Mouse (Mus musculus) C3H10T1/2 (cell line): ENCODE data around the gene Ttpal. TPM values are rescaled to one million over a fixed set of nuclear protein-coding genes. Genes with fewer than 3 reads are reported as not detected.

Source experiments
- polyA plus RNA-seq, 2 experiments: library from polyadenylated mRNA; unstranded; fragments of >200 nt; fragmentation: generic; extraction: Trizol; gene quantifications; one replicate each; pipeline ENCODE4 v1.2.1; 2012; ENCODE audit warnings: missing spikeins in 2 of 2

Gene Ttpal
- 10 to 100 TPM in 1 of 2 experiments, 1 to 10 TPM in 1; 3.0 to 11.3 TPM for polyA plus RNA-seq

DNA sequence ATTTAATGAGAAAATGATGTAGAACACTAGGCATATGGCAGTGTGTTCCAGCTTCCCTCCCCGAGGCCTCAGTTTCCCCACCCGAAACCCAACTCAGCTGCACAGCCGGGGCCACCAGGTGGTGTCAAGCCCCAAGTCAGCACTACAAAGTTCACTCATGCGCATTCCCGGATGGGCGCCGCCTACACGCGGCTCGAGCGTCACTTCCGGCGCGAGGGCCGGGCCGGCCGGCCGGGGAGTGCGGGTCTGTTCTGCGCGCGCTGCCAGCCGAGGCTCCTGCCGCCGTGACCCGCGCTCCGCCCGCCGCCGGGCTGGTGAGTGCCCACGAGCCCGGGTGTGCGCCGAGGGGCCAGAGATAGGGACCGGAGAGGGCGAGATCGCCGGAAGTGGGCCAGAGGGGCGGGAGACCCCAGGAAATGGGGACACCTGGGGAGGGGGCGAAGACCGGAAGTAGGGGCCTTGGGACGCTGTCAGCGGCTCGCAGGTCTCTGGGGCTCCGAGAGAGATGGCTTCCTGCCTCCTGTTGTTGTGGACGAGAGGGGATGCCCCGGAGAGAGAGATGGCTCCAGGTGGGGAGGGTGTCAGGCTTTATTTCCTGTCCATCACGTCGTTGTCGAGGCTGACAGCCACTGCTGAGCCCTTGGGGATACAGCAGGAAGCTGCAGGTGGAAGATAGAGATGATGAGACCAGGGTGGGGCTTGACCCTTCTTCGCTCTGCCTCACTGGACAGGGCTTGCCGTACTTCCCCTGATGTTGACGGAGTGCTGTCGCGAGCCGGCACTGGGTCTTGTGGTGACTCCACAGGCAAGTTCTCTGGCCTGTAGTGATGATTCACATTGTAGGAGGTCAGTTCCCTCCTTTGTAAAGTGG, at the start of gene Ttpal:
Ttpal (plus strand) TSS at position 214 of the 871 bp plus-strand sequence.

DNA sequence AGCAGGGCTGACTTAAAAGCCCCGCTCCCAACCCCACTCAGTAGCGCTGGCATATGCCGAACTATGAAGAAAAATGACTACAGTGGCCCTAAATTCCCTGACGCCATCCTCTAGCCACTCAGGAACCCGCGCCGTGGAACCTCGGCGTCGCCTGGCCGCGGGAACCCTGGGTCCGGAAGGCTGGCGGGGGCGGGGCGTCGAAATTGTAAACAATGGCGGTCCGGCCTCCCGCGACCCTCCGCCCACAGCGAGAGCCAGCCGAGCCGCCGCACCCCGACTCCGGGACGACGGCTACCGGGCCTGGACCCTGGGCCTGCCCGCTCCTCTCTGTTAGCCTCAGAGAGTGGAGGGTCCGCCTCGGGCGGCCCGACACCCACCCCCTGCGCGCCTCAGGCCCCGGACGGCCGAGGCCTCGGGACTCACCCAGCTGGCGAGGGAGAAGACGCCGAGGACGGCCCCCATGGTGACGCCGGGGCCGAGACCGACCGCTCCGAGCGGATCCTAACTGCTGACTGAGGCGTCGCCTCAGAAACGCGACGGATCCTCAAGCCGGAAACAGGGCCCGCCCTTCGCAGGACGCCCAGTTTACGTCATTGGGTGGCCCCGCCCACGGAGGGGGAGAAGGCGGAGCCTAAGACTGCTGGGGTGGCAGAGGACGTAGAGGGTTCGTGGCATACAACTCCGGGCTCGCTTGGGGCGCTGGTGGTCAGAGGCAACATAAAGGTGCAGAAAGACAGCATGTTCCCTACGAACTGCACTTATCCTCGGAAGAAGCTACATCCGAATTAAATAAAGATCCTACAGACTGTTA, 42.7 kb downstream of the Ttpal start, which contains the start of gene Serinc3:
Serinc3 (minus strand) TSS at position 557 of the 811 bp plus-strand sequence.

DNA sequence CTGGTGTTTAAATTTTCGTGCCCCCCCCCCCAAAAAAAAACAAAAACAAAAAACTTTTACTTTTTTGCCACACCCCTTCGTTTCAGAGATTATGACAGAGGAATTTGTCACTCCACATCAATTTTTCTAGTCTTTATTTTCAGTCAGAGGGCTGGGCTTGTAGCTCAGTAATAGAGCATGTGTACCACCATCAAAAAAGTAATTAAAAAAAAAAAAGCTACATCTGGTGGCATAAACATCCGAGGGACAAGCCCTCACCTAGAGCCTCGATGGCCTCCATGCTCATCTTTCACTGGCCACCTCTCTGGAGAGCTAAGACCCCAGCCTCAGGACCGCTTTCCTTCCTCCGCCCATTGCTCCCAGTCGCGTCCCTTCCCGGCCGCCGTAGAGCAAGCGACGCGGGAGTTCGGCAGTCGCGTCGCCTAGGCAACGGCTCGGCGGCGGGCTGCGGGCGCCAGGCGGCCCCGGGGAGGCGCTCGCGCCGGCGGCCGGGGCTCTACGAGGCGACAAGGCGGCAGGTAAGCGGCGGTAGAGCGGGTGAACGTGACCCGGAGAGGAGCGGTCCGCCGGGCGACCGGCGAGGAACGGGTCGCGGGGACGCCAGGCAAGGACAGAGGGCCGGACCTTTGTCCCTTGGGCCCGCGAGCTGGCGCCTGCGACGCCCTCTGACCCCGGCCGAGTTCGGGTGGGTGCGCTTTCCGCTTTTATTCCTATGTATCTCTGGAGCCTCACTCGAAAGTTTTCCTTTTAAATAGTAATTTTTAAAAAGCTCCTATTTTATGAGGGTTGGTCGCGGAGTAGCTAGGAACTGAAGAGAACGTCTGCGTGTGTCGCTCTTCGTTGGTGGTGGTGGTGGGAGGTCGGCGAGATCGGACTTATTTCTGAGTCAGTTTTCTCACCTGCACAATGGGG, 56.1 kb downstream of the Ttpal start, which contains the start of gene Pkig:
Pkig (plus strand) TSS at position 412 of the 912 bp plus-strand sequence.

Other genes with a start within 250 kb of the Ttpal start
- gene Jph2, start 204.3 kb upstream of the Ttpal start, polyA plus RNA-seq: under 1 TPM in 1 of 2 experiments, not detected in 1; under 0.01 TPM
- gene Oser1, start 177.6 kb upstream of the Ttpal start, polyA plus RNA-seq: 10 to 100 TPM; 17.3 to 31.8 TPM
- under 1 TPM; 0.27 to 0.34 TPM for gene Gdap1l1, start 163.8 kb upstream of the Ttpal start, polyA plus RNA-seq
- 1 to 10 TPM; 4.9 to 5.2 TPM for gene Fitm2, start 129.7 kb upstream of the Ttpal start, polyA plus RNA-seq
- under 1 TPM in 1 of 2 experiments, not detected in 1; 0.13 TPM for gene R3hdml, start 110.0 kb upstream of the Ttpal start, polyA plus RNA-seq
- gene Hnf4a, start 95.5 kb upstream of the Ttpal start, polyA plus RNA-seq: not detected
- gene Serinc3, start 42.8 kb downstream of the Ttpal start, polyA plus RNA-seq: 10 to 100 TPM in 1 of 2 experiments, 1 to 10 TPM in 1; 2.8 to 45.0 TPM
- 100 to 1,000 TPM in 1 of 2 experiments, 10 to 100 TPM in 1; 78.1 to 110 TPM for gene Pkig, start 56.1 kb downstream of the Ttpal start, polyA plus RNA-seq
- 1 to 10 TPM; 2.4 to 7.9 TPM for gene Ada, start 147.9 kb downstream of the Ttpal start, polyA plus RNA-seq
- 10 to 100 TPM in 1 of 2 experiments, under 1 TPM in 1; 0.67 to 69.5 TPM for gene Ccn5, start 218.5 kb downstream of the Ttpal start, polyA plus RNA-seq